Mouse (Mus musculus) stomach, postnatal 0 days (tissue): Measurements from ENCODE around the gene Ttc30a2.

Source experiments
- CTCF ChIP-seq: IDR thresholded peaks from 2 replicates; pipeline ENCODE4 v1.5.1; 2016; ENCODE audit warnings: antibody characterized with exemption, low read depth, mild to moderate bottlenecking, moderate library complexity
- EP300 ChIP-seq: optimal IDR thresholded peaks from 2 replicates; pipeline ENCODE3; 2016; ENCODE audit warnings: antibody characterized with exemption

DNA sequence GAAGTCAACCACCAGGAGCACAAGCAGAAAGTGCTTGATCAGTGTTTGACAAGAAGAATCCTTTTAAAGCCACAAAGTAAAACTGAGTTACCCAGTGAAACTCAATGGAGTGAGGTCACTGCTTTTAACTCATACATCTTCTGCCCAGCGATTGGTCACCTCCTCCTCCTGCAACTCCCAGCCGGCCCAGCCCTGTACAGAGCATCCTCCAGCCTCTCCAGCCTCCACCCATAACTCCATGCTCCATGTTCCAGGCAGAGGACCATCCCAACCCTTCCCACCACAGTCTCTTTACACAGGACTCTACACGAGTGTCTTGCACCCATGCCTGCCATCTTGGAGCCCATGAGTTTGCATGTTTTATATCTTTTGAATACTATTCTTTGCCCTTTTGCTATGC lies 36.7 kb upstream of the Ttc30a2 start:
- no peak for TF ChIP-seq CTCF
- no peak for TF ChIP-seq EP300
